Mouse (Mus musculus) stomach, embryonic 16.5 days (tissue): ENCODE data around the gene Gm5737. TPM values are rescaled to one million over a fixed set of nuclear protein-coding genes. Genes with fewer than 3 reads are reported as not detected.

Source experiments
- ATAC-seq: fragments of 200-750 bp; cut with Nextera tagmentation; 2 replicates; pipeline ENCODE4 v1.8.0; 2017; ENCODE audit warnings: moderate number of reproducible peaks, moderate TSS enrichment; ENCODE audit not compliant: insufficient read depth, low FRiP score
- H3K27ac ChIP-seq: fragments of 300-500 bp; sonication (generic); 2 replicates; pipeline ENCODE4 v1.5.1; 2014; ENCODE audit warnings: low read length
- H3K27me3 ChIP-seq: fragments of 300-500 bp; sonication (generic); 2 replicates; pipeline ENCODE4 v1.6.1; 2014; ENCODE audit warnings: low read length, control low read depth, mixed read lengths; ENCODE audit not compliant: control insufficient read depth, insufficient read depth
- H3K36me3 ChIP-seq: fragments of 300-500 bp; sonication (generic); 2 replicates; pipeline ENCODE4 v1.6.1; 2014; ENCODE audit warnings: low read length; ENCODE audit not compliant: control insufficient read depth, insufficient read depth
- H3K4me1 ChIP-seq: fragments of 300-500 bp; sonication (generic); 2 replicates; pipeline ENCODE4 v1.6.1; 2014; ENCODE audit warnings: low read length, control low read depth, mixed read lengths; ENCODE audit not compliant: control insufficient read depth, insufficient read depth
- H3K4me2 ChIP-seq: fragments of 300-500 bp; sonication (generic); 2 replicates; pipeline ENCODE4 v1.6.1; 2014; ENCODE audit warnings: low read depth, low read length, mixed read lengths
- H3K4me3 ChIP-seq: fragments of 300-500 bp; sonication (generic); replicated peaks from 2 replicates; pipeline ENCODE4 v1.5.1; 2014; ENCODE audit warnings: mild to moderate bottlenecking, low read length
- H3K9ac ChIP-seq: fragments of 300-500 bp; sonication (generic); 2 replicates; pipeline ENCODE4 v1.6.1; 2014; ENCODE audit warnings: low read length
- H3K9me3 ChIP-seq: fragments of 300-500 bp; sonication (generic); replicated peaks from 2 replicates; pipeline ENCODE4 v1.6.1; 2016; ENCODE audit warnings: low read length, control low read depth; ENCODE audit not compliant: control insufficient read depth
- WGBS: fragments of 180-500 bp; shearing (Covaris S2); extraction: QIAGEN DNeasy Blood & Tissue Kit; methylation state at CpG from one replicate; pipeline ENCODE4 v1.1.7; 2014; 5-methylcytosine and 5-hydroxymethylcytosine counted together
- polyA plus RNA-seq: library from polyadenylated mRNA; unstranded; fragments of >200 nt; fragmentation: Nextera tagmentation; extraction: Ambion mirVana; gene quantifications from 2 replicates; pipeline ENCODE4 v1.2.1, GENCODE M21; 2015

Gene Gm5737
- polyA plus RNA-seq, 1 experiment from 2014 or later, result not detected

GRCm38 (mm10) chr7:120838436-120839160 lies 26.4 kb downstream of the Gm5737 start:
- peak overlapping the region; percentile 40; the same call in 1 of the 2 replicates for H3K9ac ChIP-seq
- no peaks in the 10 kb centered on the region for H3K36me3 ChIP-seq
- H3K4me2 ChIP-seq, result 0 out of 2 replicates have a peak overlapping the region, but pooled peaks have one; percentile 4
- H3K9me3 ChIP-seq, result no peaks in the 10 kb centered on the region
- no peaks in the 10 kb centered on the region for H3K4me1 ChIP-seq
- H3K27me3 ChIP-seq, result no peaks in the 10 kb centered on the region
- H3K4me3 ChIP-seq, result no peak overlapping the region
- H3K27ac ChIP-seq, result peak overlapping the region; percentile 68
- 52% methylated on average over 5 of the region's 5 CpGs for WGBS
- no peak for ATAC-seq

- no peak overlapping the region for H3K4me2 ChIP-seq
- H3K27ac ChIP-seq, result no peak overlapping the region
- ATAC-seq, result no peak
- H3K4me1 ChIP-seq, result peaks cover 8% of the 10 kb centered on the region
- no peaks in the 10 kb centered on the region for H3K9me3 ChIP-seq
- no peaks in the 10 kb centered on the region for H3K36me3 ChIP-seq
- WGBS, result 88% methylated on average over 2 of the region's 2 CpGs
- no peak overlapping the region for H3K9ac ChIP-seq
- H3K4me3 ChIP-seq, result no peak overlapping the region
- H3K27me3 ChIP-seq, result no peaks in the 10 kb centered on the region
Observed at GRCm38 (mm10) chr7:120839786-120840185, 27.6 kb downstream of the Gm5737 start.

GRCm38 (mm10) chr7:120842345-120843036 lies 30.3 kb downstream of the Gm5737 start, which contains the start of gene Eef2k:
Gene Eef2k, plus strand, starts transcription at chr7:120842831.
- ATAC-seq, result peak; percentile 96

GRCm38 (mm10) chr7:120843037-120843621 lies 31.0 kb downstream of the Gm5737 start:
- no peaks in the 10 kb centered on the region for H3K27me3 ChIP-seq
- peak overlapping the region; percentile 90 for H3K9ac ChIP-seq
- peak overlapping the region; percentile 98 for H3K27ac ChIP-seq
- H3K4me1 ChIP-seq, result peaks cover 17% of the 10 kb centered on the region
- under 1% methylated on average over 40 of the region's 40 CpGs for WGBS
- peak overlapping the region; percentile 90 for H3K4me2 ChIP-seq
- peaks cover 12% of the 10 kb centered on the region; the same call in 1 of the 2 replicates for H3K36me3 ChIP-seq
- peak; percentile 86 for ATAC-seq
- H3K4me3 ChIP-seq, result peak overlapping the region; percentile 74
- H3K9me3 ChIP-seq, result no peaks in the 10 kb centered on the region

More at GRCm38 (mm10) chr7:120842345-120843036, 30.3 kb downstream of the Gm5737 start, which contains the start of gene Eef2k:
- no peaks in the 10 kb centered on the region for H3K27me3 ChIP-seq
- H3K4me2 ChIP-seq, result peak within 1 kb of the TSS; percentile 90
- H3K36me3 ChIP-seq, result peaks cover 8% of the 10 kb centered on the region; the same call in 1 of the 2 replicates
- H3K9ac ChIP-seq, result peak within 1 kb of the TSS; percentile 90
- 3% methylated on average over 35 of the region's 35 CpGs for WGBS
- H3K9me3 ChIP-seq, result no peaks in the 10 kb centered on the region
- peaks cover 17% of the 10 kb centered on the region for H3K4me1 ChIP-seq
- H3K4me3 ChIP-seq, result peak within 1 kb of the TSS; percentile 74
- H3K27ac ChIP-seq, result peak within 1 kb of the TSS; percentile 98

- no peaks in the 10 kb centered on the region for H3K27me3 ChIP-seq
- H3K4me1 ChIP-seq, result peaks cover 21% of the 10 kb centered on the region
- no peak for ATAC-seq
Observed at GRCm38 (mm10) chr7:120843852-120844435, 31.8 kb downstream of the Gm5737 start.

GRCm38 (mm10) chr7:120844689-120845088 lies 32.5 kb downstream of the Gm5737 start:
- WGBS, result 33% methylated on average over 9 of the region's 9 CpGs
- Histone ChIP-seq H3K9ac (peak overlapping the region; percentile 90), H3K27me3 (no peaks in the 10 kb centered on the region), H3K4me3 (peak overlapping the region; percentile 74), H3K36me3 (peaks cover 12% of the 10 kb centered on the region; the same call in 1 of the 2 replicates), H3K27ac (peak overlapping the region; percentile 98), H3K4me2 (peak overlapping the region; percentile 90), H3K4me1 (peaks cover 21% of the 10 kb centered on the region), H3K9me3 (no peaks in the 10 kb centered on the region)
- ATAC-seq, result no peak

More at GRCm38 (mm10) chr7:120843852-120844435, 31.8 kb downstream of the Gm5737 start:
- WGBS, result 4% methylated on average over 16 of the region's 16 CpGs
- Histone ChIP-seq H3K9me3 (no peaks in the 10 kb centered on the region), H3K36me3 (peaks cover 12% of the 10 kb centered on the region; the same call in 1 of the 2 replicates), H3K9ac (peak overlapping the region; percentile 90), H3K4me2 (peak overlapping the region; percentile 90), H3K27ac (peak overlapping the region; percentile 98), H3K4me3 (peak overlapping the region; percentile 74)

- H3K36me3 ChIP-seq, result peaks cover 12% of the 10 kb centered on the region; the same call in 1 of the 2 replicates
- no peak overlapping the region for H3K27ac ChIP-seq
- H3K9ac ChIP-seq, result no peak overlapping the region
- no peaks in the 10 kb centered on the region for H3K27me3 ChIP-seq
- H3K9me3 ChIP-seq, result no peaks in the 10 kb centered on the region
- H3K4me3 ChIP-seq, result no peak overlapping the region
- WGBS, result 72% methylated on average over 3 of the region's 3 CpGs
- peaks cover 41% of the 10 kb centered on the region for H3K4me1 ChIP-seq
- no peak overlapping the region for H3K4me2 ChIP-seq
- ATAC-seq, result no peak
Observed at GRCm38 (mm10) chr7:120848831-120849512, 36.8 kb downstream of the Gm5737 start.

- Histone ChIP-seq H3K4me3 (no peak overlapping the region), H3K4me2 (no peak overlapping the region), H3K27ac (no peak overlapping the region), H3K9me3 (no peaks in the 10 kb centered on the region), H3K27me3 (no peaks in the 10 kb centered on the region), H3K9ac (no peak overlapping the region), H3K4me1 (peaks cover 32% of the 10 kb centered on the region), H3K36me3 (peaks cover 12% of the 10 kb centered on the region; the same call in 1 of the 2 replicates)
- ATAC-seq, result no peak
- 88% methylated on average over 3 of the region's 3 CpGs for WGBS
Observed at GRCm38 (mm10) chr7:120850165-120850564, 38.0 kb downstream of the Gm5737 start.
